Mouse (Mus musculus) neutrophil, adult 65 days (primary cell): Measurements from ENCODE around the gene Csk. TPM values are rescaled to one million over a fixed set of nuclear protein-coding genes. Genes with fewer than 3 reads are reported as not detected.

Experiments used
- total RNA-seq: library from RNA; stranded (reverse); gene quantifications from 2 replicates; pipeline ENCODE4 v1.2.4, GENCODE M21; 2023

The Csk gene
- 161 and 173 TPM in 2 replicates for total RNA-seq

DNA sequence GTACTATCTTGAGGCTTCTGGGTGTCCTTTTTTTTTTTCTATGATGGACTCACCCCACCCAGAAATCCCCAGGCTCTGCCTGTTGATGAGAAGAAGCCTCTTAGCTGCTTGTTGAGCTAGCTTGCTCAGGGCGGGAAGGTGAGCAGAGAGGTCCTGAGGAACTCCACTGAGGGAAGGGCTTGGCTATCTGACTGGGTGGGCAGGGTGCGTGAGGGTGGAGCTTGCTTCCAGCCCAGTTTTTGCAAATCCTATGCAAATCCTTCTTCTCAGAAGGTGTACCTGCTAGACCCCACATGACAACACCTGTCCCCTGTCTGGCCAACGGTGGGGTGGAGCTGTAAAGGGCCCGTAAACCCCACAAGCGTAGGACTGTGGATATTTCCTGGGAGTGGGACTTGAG, at the start of gene Csk:
Csk (minus strand) TSS at position 349 of the 400 bp plus-strand sequence.

GRCm38 (mm10) chr9:57687751-57688150, 34.3 kb upstream of the Csk start, which contains the start of gene Cyp1a1:
Gene Cyp1a1 (plus strand): TSS chr9:57687928.

DNA sequence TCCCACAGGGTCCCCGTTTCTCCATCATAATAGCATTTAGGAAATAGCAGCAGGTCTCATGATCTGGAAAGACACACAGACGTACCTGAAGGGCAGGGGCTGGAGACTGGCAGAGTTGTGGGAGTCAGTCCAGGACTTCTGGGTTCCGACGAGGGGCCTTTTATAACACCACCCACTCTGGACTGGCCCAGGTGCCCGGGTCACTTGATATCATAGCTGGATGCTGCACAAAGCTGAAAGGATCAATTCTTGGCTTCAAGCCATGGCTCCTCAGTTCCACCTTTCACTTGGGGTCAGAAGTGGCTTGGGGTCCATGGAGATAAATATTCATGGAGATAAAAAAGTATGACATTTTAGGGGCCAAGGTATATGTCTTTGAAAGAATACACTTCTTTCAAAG, 30.1 kb upstream of the Csk start, which contains the start of gene Cyp1a2:
Cyp1a2 (minus strand) TSS at position 184 of the 400 bp plus-strand sequence.

GRCm38 (mm10) chr9:57620674-57621073, 32.8 kb downstream of the Csk start, which contains the start of gene Lman1l:
Gene Lman1l (minus strand): TSS chr9:57620774.

GRCm38 (mm10) chr9:57606139-57606851, 47.1 kb downstream of the Csk start, which contains the start of gene Cplx3:
Gene Cplx3 (minus strand): TSS chr9:57606281.

GRCm38 (mm10) chr9:57589224-57590126, 64.0 kb downstream of the Csk start, which contains the start of gene Ulk3:
Gene Ulk3 (plus strand): TSS chr9:57589452.

Other genes with a start within 250 kb of the Csk start
- gene Ppcdc, start 213.5 kb downstream of the Csk start, total RNA-seq, result 27.3 and 40.8 TPM in 2 replicates
- 0.34 and 0.35 TPM in 2 replicates for gene Scamp5, start 185.6 kb downstream of the Csk start, total RNA-seq
- gene Rpp25, start 149.6 kb downstream of the Csk start, total RNA-seq, result not detected in 2 replicates
- gene Cox5a, start 132.4 kb downstream of the Csk start, total RNA-seq, result 102 and 107 TPM in 2 replicates
- gene Fam219b, start 116.1 kb downstream of the Csk start, total RNA-seq, result 7.1 and 10.2 TPM in 2 replicates
- gene Mpi, start 100.9 kb downstream of the Csk start, total RNA-seq, result 6.6 and 10.1 TPM in 2 replicates
- 192 and 234 TPM in 2 replicates for gene Scamp2, start 92.7 kb downstream of the Csk start, total RNA-seq
- 28.6 and 35.8 TPM in 2 replicates for gene Ulk3, start 64.2 kb downstream of the Csk start, total RNA-seq
- gene Cplx3, start 47.4 kb downstream of the Csk start, total RNA-seq, result not detected in 2 replicates
- gene Lman1l, start 32.9 kb downstream of the Csk start, total RNA-seq, result not detected in 2 replicates
- not detected in 2 replicates for gene Cyp1a2, start 30.1 kb upstream of the Csk start, total RNA-seq
- not detected in 2 replicates for gene Cyp1a1, start 34.3 kb upstream of the Csk start, total RNA-seq
- gene Edc3, start 54.9 kb upstream of the Csk start, total RNA-seq, result 10.4 and 11.9 TPM in 2 replicates
- gene Clk3, start 112.2 kb upstream of the Csk start, total RNA-seq, result 208 and 260 TPM in 2 replicates
- 46.2 and 56.8 TPM in 2 replicates for gene Arid3b, start 183.2 kb upstream of the Csk start, total RNA-seq